Mouse (Mus musculus) thymus, adult 2 months (tissue): ENCODE measurements around the gene Tnfrsf11a. TPM values are rescaled to one million over a fixed set of nuclear protein-coding genes. Genes with fewer than 3 reads are reported as not detected.

Experiments
- DNase-seq: peaks from one replicate; pipeline ENCODE4 v3.0.0; 2021
- H3K27ac ChIP-seq: fragments of 200-500 bp; 2 replicates; pipeline ENCODE4 v1.5.1; 2012; ENCODE audit warnings: low read length, control low read depth; ENCODE audit not compliant: control insufficient read depth, insufficient read depth
- H3K27me3 ChIP-seq: fragments of 200-500 bp; 2 replicates; pipeline ENCODE4 v1.6.1; 2012; ENCODE audit warnings: mild to moderate bottlenecking, low read length, moderate library complexity, mixed read lengths; ENCODE audit not compliant: control insufficient read depth, insufficient read depth
- H3K36me3 ChIP-seq: fragments of 200-500 bp; 2 replicates; pipeline ENCODE4 v1.6.1; 2012; ENCODE audit warnings: mild to moderate bottlenecking, low read length, moderate library complexity; ENCODE audit not compliant: control insufficient read depth, insufficient read depth
- H3K4me1 ChIP-seq: fragments of 200-500 bp; replicated peaks from 2 replicates; pipeline ENCODE4 v1.6.1; 2012; ENCODE audit warnings: low read length; ENCODE audit not compliant: control insufficient read depth, insufficient read depth
- H3K4me3 ChIP-seq: fragments of 200-500 bp; 2 replicates; pipeline ENCODE4 v1.5.1; 2012; ENCODE audit warnings: mild to moderate bottlenecking, low read length, control low read depth, moderate library complexity; ENCODE audit not compliant: control insufficient read depth, insufficient read depth
- CTCF ChIP-seq: fragments of 200-500 bp; IDR thresholded peaks from 2 replicates; pipeline ENCODE4 v1.5.1; 2012; ENCODE audit warnings: mild to moderate bottlenecking, control low read depth, low read length, moderate library complexity, borderline replicate concordance; ENCODE audit not compliant: control insufficient read depth, poor library complexity, insufficient read depth; ENCODE audit errors: extremely low read depth
- POLR2A ChIP-seq: fragments of 200-500 bp; IDR thresholded peaks from 2 replicates; pipeline ENCODE4 v1.6.1; 2012; ENCODE audit warnings: mild to moderate bottlenecking, low read length, control low read depth, moderate library complexity; ENCODE audit not compliant: control insufficient read depth, poor library complexity, insufficient read depth; ENCODE audit errors: extremely low read depth
- WGBS: fragments of 180-500 bp; shearing (Covaris S2); methylation state at CpG from one replicate; pipeline ENCODE4 v1.1.7; 2018; 5-methylcytosine and 5-hydroxymethylcytosine counted together
- polyA plus RNA-seq: library from polyadenylated mRNA; depleted of rRNA; stranded (reverse); fragments of >200 nt; gene quantifications from 2 replicates; pipeline ENCODE4 v1.2.3, GENCODE M21; 2012

Tnfrsf11a gene
- polyA plus RNA-seq, 1 experiment, result 11.1 TPM

- Histone ChIP-seq H3K36me3 (no peaks in the 10 kb centered on the region), H3K27me3 (no peaks in the 10 kb centered on the region), H3K4me3 (no peak overlapping the region), H3K27ac (no peak overlapping the region), H3K4me1 (no peaks in the 10 kb centered on the region)
- WGBS, result 76% methylated on average over 7 of the region's 7 CpGs
- no peak for TF ChIP-seq POLR2A
- TF ChIP-seq CTCF, result no peak
- DNase-seq, result no peak
Measured at GRCm38 (mm10) chr1:105819740-105820139, 39.2 kb downstream of the Tnfrsf11a start.

- over 99% methylated on average over 4 of the region's 4 CpGs for WGBS
- no peak for TF ChIP-seq CTCF
- TF ChIP-seq POLR2A, result no peak
Measured at GRCm38 (mm10) chr1:105824356-105824755, 43.8 kb downstream of the Tnfrsf11a start.

GRCm38 (mm10) chr1:105824980-105825379 is 44.5 kb downstream of the Tnfrsf11a start:
- no peak overlapping the region for H3K27ac ChIP-seq
- no peaks in the 10 kb centered on the region for H3K4me1 ChIP-seq
- WGBS, result 85% methylated on average over 4 of the region's 4 CpGs
- no peaks in the 10 kb centered on the region for H3K36me3 ChIP-seq
- no peaks in the 10 kb centered on the region for H3K27me3 ChIP-seq
- TF ChIP-seq CTCF (no peak), POLR2A (no peak)
- DNase-seq, result no peak
- H3K4me3 ChIP-seq, result no peak overlapping the region

More at GRCm38 (mm10) chr1:105824356-105824755, 43.8 kb downstream of the Tnfrsf11a start:
- no peak for DNase-seq
- Histone ChIP-seq H3K27me3 (no peaks in the 10 kb centered on the region), H3K4me3 (no peak overlapping the region), H3K4me1 (no peaks in the 10 kb centered on the region), H3K36me3 (no peaks in the 10 kb centered on the region), H3K27ac (no peak overlapping the region)

- TF ChIP-seq POLR2A, result no peak
- no peak for TF ChIP-seq CTCF
- no peak for DNase-seq
- Histone ChIP-seq H3K27ac (no peak overlapping the region), H3K27me3 (no peaks in the 10 kb centered on the region), H3K36me3 (no peaks in the 10 kb centered on the region), H3K4me3 (no peak overlapping the region), H3K4me1 (no peaks in the 10 kb centered on the region)
- WGBS, result 96% methylated on average over 7 of the region's 7 CpGs
Measured at GRCm38 (mm10) chr1:105827374-105827773, 46.9 kb downstream of the Tnfrsf11a start.

GRCm38 (mm10) chr1:105827786-105828345 is 47.3 kb downstream of the Tnfrsf11a start:
- TF ChIP-seq POLR2A (no peak), CTCF (no peak)
- Histone ChIP-seq H3K27me3 (no peaks in the 10 kb centered on the region), H3K4me3 (no peak overlapping the region), H3K36me3 (no peaks in the 10 kb centered on the region), H3K4me1 (no peaks in the 10 kb centered on the region), H3K27ac (no peak overlapping the region)
- 75% methylated on average over 8 of the region's 8 CpGs for WGBS
- no peak for DNase-seq

- Histone ChIP-seq H3K4me1 (no peaks in the 10 kb centered on the region), H3K4me3 (no peak overlapping the region), H3K27me3 (no peaks in the 10 kb centered on the region), H3K27ac (no peak overlapping the region), H3K36me3 (no peaks in the 10 kb centered on the region)
- TF ChIP-seq POLR2A (no peak), CTCF (no peak)
- WGBS, result 94% methylated on average over 5 of the region's 5 CpGs
- no peak for DNase-seq
Measured at GRCm38 (mm10) chr1:105829171-105829570, 48.7 kb downstream of the Tnfrsf11a start.

- TF ChIP-seq CTCF (no peak), POLR2A (no peak)
Measured at GRCm38 (mm10) chr1:105832784-105833183, 52.3 kb downstream of the Tnfrsf11a start.

More at GRCm38 (mm10) chr1:105832784-105833183, 52.3 kb downstream of the Tnfrsf11a start:
- no peaks in the 10 kb centered on the region for H3K4me1 ChIP-seq
- no peaks in the 10 kb centered on the region for H3K36me3 ChIP-seq
- no peak overlapping the region for H3K27ac ChIP-seq
- no peak for DNase-seq
- no peak overlapping the region for H3K4me3 ChIP-seq
- WGBS, result 96% methylated on average over 1 of the region's 1 CpGs
- no peaks in the 10 kb centered on the region for H3K27me3 ChIP-seq
